Mouse (Mus musculus) right cerebral cortex, postnatal 10 days (tissue): Measurements from ENCODE around the gene Maml3.
A peak's percentile ranks its signal among the peaks of the same experiment; 100 is the strongest.

ENCODE experiments used
- DNase-seq, 2 experiments: peaks; one replicate each; pipeline ENCODE4 v3.0.0; 2021; ENCODE audit warnings: low spot score in 2 of 2

The Maml3 gene

GRCm38 (mm10) chr3:51825530-51825929 is 279.3 kb downstream of the Maml3 start:
- no peak for DNase-seq

DNA sequence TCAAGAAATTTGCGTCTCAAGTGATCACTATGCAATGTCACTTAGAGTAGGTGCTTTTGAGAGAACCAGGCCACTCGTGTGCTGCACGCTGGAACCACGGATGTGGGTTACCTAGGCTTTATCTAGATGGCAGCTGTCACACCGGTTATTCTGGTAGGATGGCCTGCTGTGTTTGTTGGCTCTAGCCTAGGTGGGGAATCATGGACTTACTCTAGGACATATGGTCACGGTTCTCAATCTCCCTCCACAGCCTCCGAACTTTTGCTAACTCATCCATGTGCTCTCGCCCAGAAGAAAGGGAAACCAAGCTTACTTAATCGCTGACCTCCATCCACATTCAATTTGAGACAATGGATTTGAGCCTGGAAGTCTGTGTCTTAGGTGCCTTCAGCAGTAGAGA is 280.4 kb downstream of the Maml3 start:
- DNase-seq = no peak

GRCm38 (mm10) chr3:51821551-51821950 is 283.3 kb downstream of the Maml3 start:
- DNase-seq = no peak

- no peak for DNase-seq
Measured at GRCm38 (mm10) chr3:51819109-51819508, 285.8 kb downstream of the Maml3 start.

GRCm38 (mm10) chr3:51817919-51818318 is 287.0 kb downstream of the Maml3 start:
- no peak for DNase-seq

DNA sequence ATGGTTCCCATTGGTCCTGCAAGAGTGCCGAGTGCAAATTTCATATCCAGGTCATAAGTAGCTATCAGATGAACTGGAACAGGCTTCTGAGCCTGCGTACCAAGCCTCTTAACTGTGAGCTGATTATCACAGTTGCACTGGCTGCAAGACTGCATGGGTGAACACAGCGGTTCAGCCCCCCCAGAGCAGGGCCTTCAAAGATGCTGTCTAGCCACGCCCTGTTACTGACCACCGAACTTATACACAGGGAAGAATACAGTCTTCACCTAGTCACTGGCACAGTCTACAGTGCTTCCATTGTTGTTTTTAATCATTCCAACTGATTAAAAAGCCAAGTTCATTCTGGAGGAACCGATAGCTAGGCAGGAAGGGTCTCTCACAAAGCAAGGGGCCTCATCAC is 287.5 kb downstream of the Maml3 start:
- DNase-seq = no peak

DNA sequence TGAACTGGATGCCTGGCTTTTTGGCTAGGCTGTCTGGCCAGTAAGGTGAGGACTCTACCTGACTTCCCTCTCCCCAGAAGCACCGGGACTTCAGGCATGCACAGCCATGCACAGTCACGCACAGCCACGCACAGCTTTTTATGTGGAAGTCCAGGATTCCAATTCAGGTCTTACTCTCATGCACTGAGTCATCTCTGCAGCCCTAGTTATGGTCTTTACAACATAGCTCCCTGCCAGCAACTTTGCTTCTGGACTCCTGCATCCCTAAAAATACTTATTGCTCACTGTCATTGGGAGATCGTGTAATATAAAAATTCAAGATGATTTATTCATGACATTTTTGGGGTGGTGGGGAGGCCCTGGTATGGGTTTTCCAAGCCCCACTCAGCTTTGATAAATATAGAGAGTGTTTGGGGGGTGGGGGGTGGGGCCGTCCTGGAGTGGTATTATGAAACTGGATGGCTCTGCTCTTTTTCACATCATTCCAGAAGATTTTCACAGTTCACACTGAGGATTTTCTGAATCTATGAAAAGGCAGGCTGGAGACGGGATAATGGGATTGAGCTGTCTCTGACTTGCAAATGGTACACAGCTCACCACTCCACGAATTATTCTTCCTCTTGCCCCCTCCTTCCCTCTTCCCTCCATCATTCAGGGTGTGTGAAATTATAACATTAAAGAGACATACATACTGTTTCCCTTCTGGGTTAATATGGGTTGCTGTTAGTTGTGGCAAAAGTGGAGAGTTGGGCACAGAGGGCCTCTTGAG is 288.2 kb downstream of the Maml3 start:
- no peak for DNase-seq

GRCm38 (mm10) chr3:51814073-51814472 is 290.8 kb downstream of the Maml3 start:
- no peak for DNase-seq

- DNase-seq = no peak
Measured at GRCm38 (mm10) chr3:51813186-51813585, 291.7 kb downstream of the Maml3 start.

DNA sequence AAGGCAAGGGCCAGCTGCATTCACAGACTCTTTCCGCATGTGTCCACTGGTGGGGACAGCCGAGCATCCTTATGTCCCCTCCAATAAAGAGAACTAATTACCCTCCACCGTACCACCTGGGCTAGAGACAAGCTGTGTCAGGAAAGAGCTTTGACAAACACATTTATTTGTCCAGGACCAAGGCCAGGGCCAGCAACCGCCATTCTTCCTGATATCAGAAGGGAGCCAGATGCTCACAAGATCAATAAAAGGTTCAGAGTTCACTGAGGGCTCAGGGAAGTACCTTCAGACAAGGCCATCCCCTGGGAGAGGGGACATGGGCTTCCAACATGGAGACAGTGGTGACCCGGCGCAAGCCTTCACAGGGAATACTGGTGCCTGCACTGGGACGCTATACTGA is 294.1 kb downstream of the Maml3 start:
- DNase-seq = no peak

DNA sequence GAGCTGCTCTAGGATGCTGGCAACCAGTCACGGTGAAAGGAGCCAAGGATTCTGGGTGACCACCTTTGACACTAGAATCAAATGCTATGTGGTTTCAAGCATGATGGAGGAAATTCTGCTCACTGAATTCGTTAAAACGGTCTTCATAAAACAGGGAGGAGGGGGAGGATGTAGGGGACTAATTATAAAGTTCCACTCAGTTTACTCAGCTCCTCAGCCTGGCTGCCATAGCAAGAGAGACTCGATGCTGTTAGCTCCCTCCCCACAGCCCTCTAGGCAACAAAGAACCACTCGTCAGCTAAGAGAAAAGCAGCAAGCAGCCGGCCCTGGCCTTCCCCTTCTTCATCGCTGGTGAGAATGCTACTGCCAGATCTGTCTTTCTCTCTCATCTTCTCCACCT is 295.1 kb downstream of the Maml3 start:
- no peak for DNase-seq

DNA sequence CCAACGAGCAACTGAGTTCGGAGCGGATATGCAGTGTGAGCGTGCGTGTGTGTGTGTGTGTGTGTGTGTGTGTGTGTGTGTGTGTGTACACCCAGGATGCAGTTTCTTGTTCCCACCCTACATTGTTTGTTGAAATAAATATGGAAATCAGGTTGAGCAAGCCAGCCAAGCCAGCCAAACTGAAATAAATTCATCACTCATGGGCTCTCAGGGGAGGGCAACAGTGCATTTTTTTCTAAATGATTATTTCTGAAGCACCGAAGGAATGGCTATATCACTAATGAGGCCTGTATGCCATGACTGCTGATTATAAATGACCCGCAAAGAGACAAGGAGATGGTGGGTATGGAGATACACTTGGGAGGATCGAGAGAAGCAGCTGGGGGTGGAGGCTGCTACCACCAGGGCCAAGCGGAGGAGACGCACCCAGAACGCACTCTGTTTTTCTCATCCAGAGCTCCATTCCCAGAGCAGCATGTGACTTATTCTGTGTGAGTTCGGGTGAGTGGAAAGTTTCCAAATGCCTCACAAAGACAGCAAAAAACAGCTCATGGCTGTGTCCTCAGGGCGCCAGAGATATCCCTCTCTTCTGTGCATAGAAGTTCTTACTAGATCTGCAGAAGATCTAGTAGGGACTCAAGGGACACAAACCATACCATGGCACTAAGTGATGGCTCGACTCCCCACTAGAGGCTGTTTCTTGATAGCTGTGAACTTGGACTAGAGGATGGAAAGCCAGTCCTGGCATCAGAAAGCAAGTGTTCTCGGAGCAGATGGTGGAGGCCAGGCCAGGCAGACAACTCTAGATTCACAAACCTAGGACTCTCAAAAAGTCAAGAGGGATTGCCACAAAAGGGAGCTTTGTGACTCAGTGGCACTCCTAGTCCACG is 296.6 kb downstream of the Maml3 start:
- DNase-seq = peak in 1 of 2 experiments; percentile 50

GRCm38 (mm10) chr3:51805488-51806318 is 299.2 kb downstream of the Maml3 start:
- no peak for DNase-seq

- no peak for DNase-seq
Measured at GRCm38 (mm10) chr3:51803903-51804302, 301.0 kb downstream of the Maml3 start.

GRCm38 (mm10) chr3:51799650-51800049 is 305.2 kb downstream of the Maml3 start:
- DNase-seq = no peak

- no peak for DNase-seq
Measured at GRCm38 (mm10) chr3:51796838-51797237, 308.0 kb downstream of the Maml3 start.

DNA sequence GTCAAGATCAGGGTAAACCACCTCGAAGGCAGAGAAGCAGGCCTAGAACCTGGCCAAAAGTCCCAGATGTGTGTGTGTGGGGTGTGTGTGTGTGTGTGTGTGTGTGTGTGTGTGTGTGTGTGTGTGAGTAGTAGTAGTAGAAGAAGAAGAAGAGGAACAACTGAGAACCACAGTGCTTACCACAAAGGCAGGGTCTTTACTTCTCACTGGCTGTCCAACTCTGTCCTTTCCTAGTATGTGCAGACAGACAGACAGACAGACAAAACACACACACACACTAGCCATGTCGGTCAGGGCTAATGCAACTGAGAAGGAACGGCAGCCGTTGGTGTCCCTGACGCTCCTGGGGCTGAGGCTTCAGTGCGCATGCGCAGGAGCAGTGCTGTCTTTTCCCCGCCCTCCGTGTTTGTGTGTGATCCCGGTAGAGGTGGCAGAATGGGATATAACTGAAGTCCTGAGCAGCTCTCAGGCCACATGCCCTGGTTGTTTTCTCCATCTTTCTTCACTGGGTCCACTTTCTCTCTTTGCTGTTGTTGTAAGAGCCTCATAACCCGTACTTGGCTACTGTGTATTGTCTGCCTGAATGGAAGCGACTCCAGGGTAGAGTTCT is 308.6 kb downstream of the Maml3 start:
- DNase-seq = peak in 1 of 2 experiments; percentile 46

- DNase-seq = no peak
Measured at GRCm38 (mm10) chr3:51791542-51791941, 313.3 kb downstream of the Maml3 start.

DNA sequence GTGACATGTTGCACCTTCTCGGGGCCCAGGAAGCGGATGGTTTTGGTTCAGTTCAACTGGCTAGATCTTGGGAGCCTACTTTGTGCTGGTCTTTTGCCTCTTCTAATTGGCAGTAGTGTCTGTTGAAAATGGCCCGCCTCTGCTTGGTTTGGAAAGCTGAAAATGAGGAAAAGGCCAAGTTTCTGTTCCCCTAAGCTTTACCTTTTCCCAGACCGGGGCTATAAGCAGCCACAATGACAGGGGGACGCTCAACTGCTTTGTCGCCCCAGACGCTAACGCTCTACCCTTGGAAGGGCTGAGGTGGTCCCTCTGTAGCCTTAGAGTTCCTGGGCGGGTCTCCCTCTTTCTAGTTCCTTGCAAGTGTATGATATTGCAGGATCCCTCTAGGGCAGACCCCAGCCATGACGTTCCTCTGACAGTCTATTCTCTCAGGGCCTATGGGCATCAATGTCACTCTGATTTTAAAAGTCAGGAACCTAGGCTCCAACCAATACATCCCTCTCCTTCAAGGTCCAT is 315.4 kb downstream of the Maml3 start:
- no peak for DNase-seq

DNA sequence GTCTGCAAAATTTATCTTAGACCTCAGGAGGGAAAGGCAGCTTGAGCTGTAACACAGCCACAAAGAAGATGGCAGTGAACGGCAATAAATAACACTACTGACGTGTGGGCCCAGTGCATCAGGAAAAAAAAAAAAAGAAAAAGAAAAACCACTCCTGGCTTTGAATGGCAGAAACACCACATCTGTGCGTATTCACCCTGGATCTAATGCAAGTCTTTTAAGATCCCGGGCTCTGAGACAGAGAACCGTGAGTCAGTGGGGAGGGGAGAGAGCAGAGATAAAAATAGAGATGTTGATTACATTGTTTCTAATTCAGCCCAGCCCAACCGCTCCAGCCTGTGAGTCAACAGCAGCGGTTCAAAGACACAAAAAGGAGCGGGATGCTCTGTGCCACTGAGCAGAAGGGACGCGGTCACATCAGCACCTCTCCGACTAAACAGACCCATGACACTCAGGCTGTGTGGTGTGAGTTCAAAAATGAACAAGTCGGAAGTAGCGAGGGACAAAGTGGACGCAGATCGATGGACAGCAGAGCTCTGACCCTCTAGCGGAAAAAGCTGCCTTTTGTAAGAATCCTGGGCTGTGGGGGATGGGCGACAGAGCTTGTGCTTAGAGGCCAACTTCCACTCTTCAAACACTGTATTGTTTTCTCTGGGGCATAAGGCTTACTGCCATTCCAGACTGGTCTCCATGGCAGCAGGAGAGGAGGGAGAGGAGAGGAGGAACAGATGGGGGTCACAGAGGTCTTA is 316.1 kb downstream of the Maml3 start:
- peak; percentile 70 to 71 for DNase-seq

DNA sequence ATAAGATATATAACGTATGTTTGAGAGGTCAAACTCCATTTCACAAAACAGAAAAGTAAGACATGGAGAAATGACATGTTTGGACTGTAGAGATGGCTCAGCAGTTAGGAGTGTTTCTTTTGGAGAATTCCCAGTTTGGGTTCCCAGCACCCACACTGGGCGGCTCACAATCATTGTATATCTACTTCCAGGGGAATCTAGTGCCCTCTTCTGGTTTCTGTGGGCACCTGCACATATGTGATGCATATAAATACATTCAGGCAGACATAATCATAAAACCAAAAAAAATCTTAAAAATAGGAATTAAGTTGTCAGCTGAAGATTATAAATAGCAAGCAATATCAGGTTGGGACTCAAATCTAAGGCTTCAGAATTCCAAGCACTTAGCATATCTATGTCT is 316.9 kb downstream of the Maml3 start:
- DNase-seq = no peak
